Mouse (Mus musculus): ENCODE measurements at regions not wholly inside any gene's neighbourhood (a gene's known extent, or its start where the extent isn't known, plus 50 kb on each side); places are given as distances from the start of the nearest gene placed in this dataset.

DNA sequence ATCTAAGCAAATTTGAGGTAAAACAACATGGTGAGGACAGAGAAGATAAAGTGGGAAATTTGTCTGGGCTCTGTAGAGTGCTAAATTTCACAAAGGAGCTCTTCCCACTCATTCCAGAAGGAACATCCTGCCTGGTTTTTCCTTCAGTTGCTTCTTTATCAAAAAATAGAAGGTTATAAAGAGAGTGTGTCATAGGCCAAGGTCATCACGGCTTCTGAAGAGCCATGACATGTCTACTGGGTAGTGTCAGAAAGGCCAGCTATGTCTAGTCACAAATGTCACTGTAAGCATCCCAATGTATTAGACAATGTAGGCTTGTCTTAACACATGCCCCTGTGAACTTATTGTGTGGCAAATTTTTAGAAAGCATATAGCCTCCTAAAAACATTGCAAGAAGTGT lies 132.5 kb upstream of the Zeb2 start:
- H3K4me3 ChIP-seq (ENCODE audit: low read length): no peak overlapping the region
- no peaks in the 10 kb centered on the region for H3K27me3 ChIP-seq (replicated peaks; ENCODE audit: control insufficient read depth, insufficient read depth, low read length)
- no peak overlapping the region for H3K27ac ChIP-seq (ENCODE audit: low read length)
- WGBS: 78% methylated on average over 1 of the region's 1 CpGs
- H3K9me3 ChIP-seq (ENCODE audit: control insufficient read depth, low read length): no peaks in the 10 kb centered on the region
- H3K4me1 ChIP-seq (ENCODE audit: control insufficient read depth, insufficient read depth, low read length): no peaks in the 10 kb centered on the region
- no peak overlapping the region for H3K9ac ChIP-seq (ENCODE audit: low read depth, low read length)
- no peak for ATAC-seq
- no peaks in the 10 kb centered on the region for H3K36me3 ChIP-seq (ENCODE audit: control insufficient read depth, insufficient read depth, low read length)
- no peak overlapping the region for H3K4me2 ChIP-seq (ENCODE audit: low read depth, low read length)

DNA sequence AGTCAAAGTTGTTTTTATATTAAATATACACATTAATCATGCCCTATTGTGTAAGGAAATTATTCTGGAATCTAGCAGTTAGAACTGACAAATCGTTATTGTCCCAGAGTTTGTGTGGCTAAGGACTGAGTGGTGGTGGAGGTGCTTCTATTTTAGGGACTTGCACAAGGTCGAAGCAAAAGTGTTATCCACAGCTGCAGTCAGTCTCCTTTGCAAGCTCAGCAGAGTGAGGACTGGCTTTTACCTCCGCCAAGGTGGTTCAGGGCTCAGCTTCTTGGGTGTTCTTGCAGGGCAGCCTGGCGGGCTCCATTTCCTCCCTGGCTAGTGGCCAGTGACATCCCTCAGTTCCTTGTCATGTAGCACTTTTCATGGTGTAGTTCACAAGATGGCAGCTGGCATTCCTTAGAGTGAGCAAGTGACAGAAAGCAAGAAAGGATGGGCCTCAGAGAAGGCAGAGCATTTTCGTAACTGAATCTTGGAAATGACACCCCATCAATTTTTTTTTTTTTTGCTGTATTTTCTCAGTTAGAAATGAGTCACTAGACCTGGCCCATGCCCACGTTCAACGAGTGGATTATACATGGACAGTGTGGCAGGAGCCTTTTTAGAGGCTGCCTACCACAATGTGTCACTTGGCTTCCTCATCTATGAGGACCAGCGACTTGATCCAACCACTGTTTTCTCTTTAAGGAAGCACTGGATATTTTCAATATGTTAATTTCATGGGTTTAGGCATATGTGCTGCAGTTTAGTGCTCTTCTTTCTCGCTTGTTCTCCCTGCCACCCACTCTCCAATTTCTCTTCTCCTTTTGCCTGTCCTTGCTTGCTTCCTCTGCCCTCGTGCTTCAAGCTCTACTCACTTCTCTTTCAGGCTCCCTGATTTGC lies 129.1 kb upstream of the Zeb2 start:
- no peaks in the 10 kb centered on the region for H3K4me1 ChIP-seq (ENCODE audit: control insufficient read depth, insufficient read depth, low read length)
- 75% methylated on average over 10 of the region's 10 CpGs for whole genome bisulfite sequencing
- H3K4me3 ChIP-seq (ENCODE audit: low read length): no peak overlapping the region
- no peak overlapping the region for H3K27ac ChIP-seq (ENCODE audit: low read length)
- H3K9me3 ChIP-seq (ENCODE audit: control insufficient read depth, low read length): no peaks in the 10 kb centered on the region
- H3K27me3 ChIP-seq (replicated peaks; ENCODE audit: control insufficient read depth, insufficient read depth, low read length): no peaks in the 10 kb centered on the region
- H3K9ac ChIP-seq (ENCODE audit: low read depth, low read length): no peak overlapping the region
- ATAC-seq: no peak
- no peaks in the 10 kb centered on the region for H3K36me3 ChIP-seq (ENCODE audit: control insufficient read depth, insufficient read depth, low read length)
- H3K4me2 ChIP-seq (ENCODE audit: low read depth, low read length): no peak overlapping the region

DNA sequence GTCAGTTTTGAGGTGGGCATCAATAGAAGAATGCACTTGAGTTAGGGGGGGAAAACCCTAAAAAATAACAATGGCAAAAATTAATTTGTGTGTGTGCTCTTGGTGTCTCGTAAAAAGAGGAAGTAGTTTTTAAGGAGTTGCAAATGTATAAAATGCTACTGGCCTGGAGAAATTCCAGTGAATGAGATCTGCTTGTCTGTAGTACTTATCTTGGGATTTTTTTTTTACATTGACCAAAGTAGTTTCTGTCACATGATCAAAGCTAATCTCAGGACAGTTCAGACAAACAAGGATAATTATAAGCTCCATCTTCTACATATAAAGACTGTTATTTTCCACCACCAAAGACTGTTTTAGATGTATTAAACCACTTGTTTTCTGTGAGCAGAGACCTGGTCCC lies 128.3 kb upstream of the Zeb2 start:
- Histone ChIP-seq H3K4me2 (ENCODE audit: low read depth, low read length) (no peak overlapping the region), H3K4me1 (ENCODE audit: control insufficient read depth, insufficient read depth, low read length) (no peaks in the 10 kb centered on the region), H3K27me3 (replicated peaks; ENCODE audit: control insufficient read depth, insufficient read depth, low read length) (no peaks in the 10 kb centered on the region), H3K9ac (ENCODE audit: low read depth, low read length) (no peak overlapping the region), H3K36me3 (ENCODE audit: control insufficient read depth, insufficient read depth, low read length) (no peaks in the 10 kb centered on the region), H3K4me3 (ENCODE audit: low read length) (no peak overlapping the region), H3K9me3 (ENCODE audit: control insufficient read depth, low read length) (no peaks in the 10 kb centered on the region), H3K27ac (ENCODE audit: low read length) (no peak overlapping the region)
- no peak for ATAC-seq
- WGBS: 64% methylated on average over 1 of the region's 1 CpGs

DNA sequence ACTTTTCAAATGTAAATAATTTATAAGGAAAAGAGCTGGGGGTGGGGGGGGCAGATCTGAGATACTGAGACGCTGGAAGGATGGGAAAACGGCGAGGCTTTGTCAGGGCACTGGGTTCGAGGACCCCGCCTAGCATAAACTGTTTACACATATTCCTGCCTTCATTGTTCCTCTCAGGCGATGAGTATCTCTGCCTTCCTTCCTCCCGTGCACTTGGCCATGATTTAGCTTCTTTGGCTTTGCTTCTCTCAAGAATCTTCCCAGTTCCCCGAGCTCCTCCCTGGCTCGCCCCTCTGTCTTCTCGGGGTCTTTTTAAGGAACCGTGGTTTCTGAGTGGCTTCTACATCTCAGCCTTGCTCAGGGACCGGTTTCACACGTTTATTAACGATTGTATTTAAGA lies 127.3 kb upstream of the Zeb2 start:
- H3K36me3 ChIP-seq (ENCODE audit: control insufficient read depth, insufficient read depth, low read length): no peaks in the 10 kb centered on the region
- no peak overlapping the region for H3K4me3 ChIP-seq (ENCODE audit: low read length)
- ATAC-seq: no peak
- H3K27ac ChIP-seq (ENCODE audit: low read length): no peak overlapping the region
- peaks cover 6% of the 10 kb centered on the region; the same call in 1 of the 2 replicates for H3K4me1 ChIP-seq (ENCODE audit: control insufficient read depth, insufficient read depth, low read length)
- no peak overlapping the region for H3K9ac ChIP-seq (ENCODE audit: low read depth, low read length)
- no peak overlapping the region for H3K4me2 ChIP-seq (ENCODE audit: low read depth, low read length)
- no peaks in the 10 kb centered on the region for H3K9me3 ChIP-seq (ENCODE audit: control insufficient read depth, low read length)
- H3K27me3 ChIP-seq (replicated peaks; ENCODE audit: control insufficient read depth, insufficient read depth, low read length): no peaks in the 10 kb centered on the region
- WGBS: 78% methylated on average over 14 of the region's 14 CpGs

DNA sequence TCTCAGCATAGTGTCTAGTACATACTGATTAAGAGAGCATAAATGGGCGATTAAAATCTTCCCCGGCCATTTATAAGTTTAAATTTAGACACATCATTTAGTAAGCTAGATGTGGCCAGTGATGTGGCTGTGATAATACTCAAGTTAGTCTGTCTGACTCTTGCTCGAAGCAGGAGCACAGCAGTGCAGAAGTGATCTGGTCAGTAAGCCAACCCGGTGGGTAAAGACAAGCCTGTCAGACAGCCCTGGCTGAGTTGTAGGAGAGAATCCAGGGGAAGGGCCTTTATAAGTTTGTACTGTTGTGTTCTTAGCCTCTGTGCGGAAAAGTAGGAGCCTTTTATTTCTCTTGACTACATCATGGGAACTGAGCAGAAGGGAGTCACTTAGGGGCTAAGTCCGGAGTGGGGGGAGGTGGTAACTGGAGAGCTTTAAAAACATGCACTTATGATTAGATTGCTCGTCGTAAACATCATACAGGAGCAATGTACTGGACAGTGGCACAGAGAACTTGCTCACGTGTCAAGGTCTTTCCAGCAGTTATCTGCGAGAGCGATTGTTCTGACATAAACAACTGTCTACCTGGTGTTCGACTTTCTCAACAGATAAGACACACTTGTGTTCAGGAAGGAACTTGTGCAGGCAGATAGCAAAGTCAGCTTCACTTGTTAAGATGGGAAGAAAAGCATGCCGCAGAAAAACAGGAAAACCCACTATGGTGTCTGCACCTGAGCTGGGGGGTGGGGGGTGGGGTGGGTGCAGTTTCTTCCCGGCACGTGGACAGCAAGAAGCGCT lies 122.5 kb upstream of the Zeb2 start:
- WGBS: 49% methylated on average over 16 of the region's 16 CpGs
- no peak overlapping the region for H3K4me2 ChIP-seq (ENCODE audit: low read depth, low read length)
- no peaks in the 10 kb centered on the region for H3K36me3 ChIP-seq (ENCODE audit: control insufficient read depth, insufficient read depth, low read length)
- H3K4me1 ChIP-seq (ENCODE audit: control insufficient read depth, insufficient read depth, low read length): peaks cover 10% of the 10 kb centered on the region
- no peaks in the 10 kb centered on the region for H3K27me3 ChIP-seq (replicated peaks; ENCODE audit: control insufficient read depth, insufficient read depth, low read length)
- H3K4me3 ChIP-seq (ENCODE audit: low read length): no peak overlapping the region
- H3K9me3 ChIP-seq (ENCODE audit: control insufficient read depth, low read length): no peaks in the 10 kb centered on the region
- H3K27ac ChIP-seq (ENCODE audit: low read length): 0 out of 2 replicates have a peak overlapping the region, but pooled peaks have one; percentile 8
- peak; percentile 92 for ATAC-seq
- H3K9ac ChIP-seq (ENCODE audit: low read depth, low read length): 0 out of 2 replicates have a peak overlapping the region, but pooled peaks have one; percentile 1

DNA sequence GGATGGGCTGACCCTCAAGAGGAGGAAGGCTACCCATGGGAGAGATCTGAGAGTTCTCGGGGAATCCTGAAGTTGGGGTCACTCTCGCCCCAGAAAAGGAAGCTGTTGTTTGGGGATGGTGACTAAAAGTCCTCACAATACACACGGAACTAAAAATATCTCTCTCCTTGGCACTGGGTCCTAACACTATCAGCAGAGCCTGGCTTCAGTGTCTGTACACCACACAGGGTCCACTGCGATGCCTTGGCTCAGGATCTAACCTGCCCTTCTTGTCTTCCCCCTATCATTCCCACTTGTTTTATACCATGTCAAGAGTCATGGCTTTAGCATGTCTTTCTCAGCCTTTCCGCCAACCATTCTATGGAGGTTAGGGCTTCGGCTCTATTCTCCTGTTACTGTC lies 121.8 kb upstream of the Zeb2 start:
- no peaks in the 10 kb centered on the region for H3K27me3 ChIP-seq (replicated peaks; ENCODE audit: control insufficient read depth, insufficient read depth, low read length)
- no peaks in the 10 kb centered on the region for H3K36me3 ChIP-seq (ENCODE audit: control insufficient read depth, insufficient read depth, low read length)
- H3K4me2 ChIP-seq (ENCODE audit: low read depth, low read length): no peak overlapping the region
- 95% methylated on average over 6 of the region's 6 CpGs for whole genome bisulfite sequencing
- H3K4me3 ChIP-seq (ENCODE audit: low read length): no peak overlapping the region
- no peak overlapping the region for H3K9ac ChIP-seq (ENCODE audit: low read depth, low read length)
- ATAC-seq: no peak
- H3K4me1 ChIP-seq (ENCODE audit: control insufficient read depth, insufficient read depth, low read length): peaks cover 13% of the 10 kb centered on the region
- H3K27ac ChIP-seq (ENCODE audit: low read length): no peak overlapping the region
- H3K9me3 ChIP-seq (ENCODE audit: control insufficient read depth, low read length): no peaks in the 10 kb centered on the region

DNA sequence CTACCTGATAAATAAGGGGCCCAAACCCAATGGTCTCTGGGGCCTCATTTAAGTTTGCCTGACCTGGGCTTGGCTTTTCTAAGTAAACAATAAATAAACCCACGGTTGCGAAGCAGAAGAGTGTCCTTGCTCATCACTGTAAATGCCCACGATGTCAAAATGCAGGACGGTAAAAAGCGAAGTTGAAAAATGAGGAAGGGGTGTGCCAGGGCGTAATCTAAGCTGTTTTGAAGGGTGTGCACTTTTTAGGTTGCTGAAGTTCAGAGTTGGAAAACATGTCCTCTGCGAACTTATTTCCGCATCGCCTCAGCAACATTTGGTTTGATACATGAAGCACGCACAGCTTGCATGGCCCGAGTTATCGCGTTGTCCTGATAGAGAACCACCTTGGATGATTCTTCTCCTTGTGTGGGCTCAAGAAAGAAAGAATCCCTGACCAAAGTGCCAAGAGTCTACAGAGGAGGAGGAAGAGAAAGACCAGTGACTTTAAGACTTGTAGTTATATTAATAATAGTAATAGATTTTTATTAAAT lies 119.0 kb upstream of the Zeb2 start:
- Histone ChIP-seq H3K9ac (ENCODE audit: low read depth, low read length) (no peak overlapping the region), H3K4me3 (ENCODE audit: low read length) (no peak overlapping the region), H3K4me1 (ENCODE audit: control insufficient read depth, insufficient read depth, low read length) (peaks cover 13% of the 10 kb centered on the region), H3K27me3 (replicated peaks; ENCODE audit: control insufficient read depth, insufficient read depth, low read length) (no peaks in the 10 kb centered on the region), H3K9me3 (ENCODE audit: control insufficient read depth, low read length) (no peaks in the 10 kb centered on the region), H3K36me3 (ENCODE audit: control insufficient read depth, insufficient read depth, low read length) (no peaks in the 10 kb centered on the region), H3K4me2 (ENCODE audit: low read depth, low read length) (no peak overlapping the region), H3K27ac (ENCODE audit: low read length) (no peak overlapping the region)
- ATAC-seq: no peak
- 88% methylated on average over 13 of the region's 13 CpGs for WGBS

DNA sequence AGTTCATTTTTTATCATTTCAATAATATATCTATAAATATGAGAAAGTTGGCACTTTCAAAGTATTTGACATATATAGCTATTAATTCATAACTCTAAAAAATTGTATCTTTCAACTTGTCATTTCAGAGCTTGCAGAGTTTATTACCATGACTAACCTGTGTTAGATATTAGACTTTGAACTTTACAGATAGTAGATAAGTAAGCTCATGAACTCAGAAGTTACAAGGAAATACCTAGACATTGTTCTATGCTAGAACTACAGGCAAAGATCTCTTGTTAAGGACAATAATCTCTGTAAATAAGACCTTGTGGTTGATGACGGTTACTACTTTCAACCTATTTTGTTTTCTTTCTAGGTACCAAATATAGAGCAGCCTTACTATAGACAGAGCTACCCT lies 117.0 kb upstream of the Zeb2 start:
- Histone ChIP-seq H3K9me3 (ENCODE audit: control insufficient read depth, low read length) (no peaks in the 10 kb centered on the region), H3K9ac (ENCODE audit: low read depth, low read length) (no peak overlapping the region), H3K36me3 (ENCODE audit: control insufficient read depth, insufficient read depth, low read length) (no peaks in the 10 kb centered on the region), H3K27ac (ENCODE audit: low read length) (no peak overlapping the region), H3K4me1 (ENCODE audit: control insufficient read depth, insufficient read depth, low read length) (peaks cover 6% of the 10 kb centered on the region), H3K4me3 (ENCODE audit: low read length) (no peak overlapping the region), H3K4me2 (ENCODE audit: low read depth, low read length) (no peak overlapping the region), H3K27me3 (replicated peaks; ENCODE audit: control insufficient read depth, insufficient read depth, low read length) (no peaks in the 10 kb centered on the region)
- ATAC-seq: peak; percentile 95
- WGBS: 67% methylated on average over 1 of the region's 1 CpGs

DNA sequence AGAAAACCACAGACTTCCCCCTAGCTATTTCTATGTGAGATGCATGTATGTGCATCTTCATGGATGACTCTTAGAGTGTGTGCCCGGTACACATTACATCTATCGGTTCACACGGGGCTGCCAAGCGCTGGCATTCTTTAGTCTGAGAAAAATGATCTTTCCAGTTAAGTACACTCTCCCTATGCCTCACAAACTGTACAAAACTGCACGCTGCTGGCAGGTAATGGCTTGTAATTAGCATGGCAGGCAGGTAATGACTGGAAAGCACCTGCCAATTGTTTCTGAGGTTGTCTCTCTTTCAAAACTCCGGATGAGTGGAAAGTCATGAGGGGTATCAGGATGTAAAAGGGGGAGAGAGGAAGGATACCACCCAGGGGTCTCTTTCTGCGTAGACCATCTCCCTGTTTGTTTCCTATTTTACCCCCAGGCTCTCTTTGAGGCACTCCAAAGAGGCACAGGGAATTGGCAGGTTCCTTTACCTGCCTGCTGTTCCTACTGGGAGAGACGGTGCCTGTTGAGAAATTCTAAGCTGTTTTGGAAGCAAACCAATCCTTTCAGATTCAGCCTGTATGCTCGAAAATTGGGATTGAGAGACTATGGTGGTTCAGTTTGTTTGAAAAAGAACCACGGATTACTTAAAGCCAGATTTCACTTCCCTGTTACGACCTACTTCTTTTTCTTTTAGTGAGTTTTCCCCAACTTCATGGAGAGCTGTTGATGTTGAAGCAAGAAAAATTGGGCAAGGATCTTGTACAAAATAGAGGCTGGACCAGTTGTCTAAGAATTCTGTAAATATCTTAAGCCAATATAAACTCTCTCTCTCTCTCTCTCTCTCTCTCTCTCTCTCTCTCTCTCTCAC lies 113.4 kb upstream of the Zeb2 start:
- no peak for ATAC-seq
- H3K9me3 ChIP-seq (ENCODE audit: control insufficient read depth, low read length): no peaks in the 10 kb centered on the region
- no peak overlapping the region for H3K27ac ChIP-seq (ENCODE audit: low read length)
- no peak overlapping the region for H3K4me2 ChIP-seq (ENCODE audit: low read depth, low read length)
- H3K4me3 ChIP-seq (ENCODE audit: low read length): no peak overlapping the region
- 83% methylated on average over 11 of the region's 11 CpGs for WGBS
- no peak overlapping the region for H3K9ac ChIP-seq (ENCODE audit: low read depth, low read length)
- peaks cover 6% of the 10 kb centered on the region for H3K4me1 ChIP-seq (ENCODE audit: control insufficient read depth, insufficient read depth, low read length)
- H3K27me3 ChIP-seq (replicated peaks; ENCODE audit: control insufficient read depth, insufficient read depth, low read length): no peaks in the 10 kb centered on the region
- no peaks in the 10 kb centered on the region for H3K36me3 ChIP-seq (ENCODE audit: control insufficient read depth, insufficient read depth, low read length)
